Mouse (Mus musculus): ENCODE measurements around the gene Iqschfp.

Iqschfp gene

DNA sequence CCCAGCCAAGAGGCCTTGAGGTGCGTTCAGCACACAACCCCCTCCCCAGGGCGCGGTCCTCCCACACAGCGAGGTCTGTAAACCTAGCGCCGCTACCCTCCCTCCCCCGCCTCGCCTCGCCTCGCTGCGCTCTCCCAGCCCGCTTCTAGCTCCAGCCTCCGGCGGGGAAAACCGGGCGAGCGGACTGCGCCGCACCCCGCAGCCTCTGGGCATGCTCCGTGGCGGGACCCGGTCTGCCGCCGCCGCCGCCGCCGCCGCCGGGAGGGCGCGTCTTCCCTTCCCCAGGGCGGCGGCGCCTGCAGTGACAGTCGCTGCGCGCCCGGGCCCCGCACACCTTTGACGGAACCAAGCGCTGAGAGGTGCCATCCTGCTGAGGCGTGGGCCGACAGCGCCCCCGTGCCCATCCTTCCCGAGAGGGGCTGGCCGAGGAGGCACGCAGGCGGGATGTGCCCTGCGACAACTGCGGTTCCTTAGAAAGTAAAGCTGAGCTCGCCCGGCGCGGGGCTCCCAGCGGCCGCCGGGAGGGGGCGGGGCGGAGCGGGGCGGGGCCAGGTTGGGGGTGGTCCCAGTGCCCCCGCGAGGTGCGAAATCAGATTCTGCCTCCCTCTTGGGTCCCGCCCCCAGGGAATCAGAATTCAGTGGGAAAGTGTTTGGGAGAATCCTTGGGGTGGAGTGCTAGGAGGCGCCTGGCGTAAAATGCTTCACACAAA is 601.7 kb downstream of the Iqschfp start:
- DNase-seq (ENCODE audit: low spot score), result no peak

DNA sequence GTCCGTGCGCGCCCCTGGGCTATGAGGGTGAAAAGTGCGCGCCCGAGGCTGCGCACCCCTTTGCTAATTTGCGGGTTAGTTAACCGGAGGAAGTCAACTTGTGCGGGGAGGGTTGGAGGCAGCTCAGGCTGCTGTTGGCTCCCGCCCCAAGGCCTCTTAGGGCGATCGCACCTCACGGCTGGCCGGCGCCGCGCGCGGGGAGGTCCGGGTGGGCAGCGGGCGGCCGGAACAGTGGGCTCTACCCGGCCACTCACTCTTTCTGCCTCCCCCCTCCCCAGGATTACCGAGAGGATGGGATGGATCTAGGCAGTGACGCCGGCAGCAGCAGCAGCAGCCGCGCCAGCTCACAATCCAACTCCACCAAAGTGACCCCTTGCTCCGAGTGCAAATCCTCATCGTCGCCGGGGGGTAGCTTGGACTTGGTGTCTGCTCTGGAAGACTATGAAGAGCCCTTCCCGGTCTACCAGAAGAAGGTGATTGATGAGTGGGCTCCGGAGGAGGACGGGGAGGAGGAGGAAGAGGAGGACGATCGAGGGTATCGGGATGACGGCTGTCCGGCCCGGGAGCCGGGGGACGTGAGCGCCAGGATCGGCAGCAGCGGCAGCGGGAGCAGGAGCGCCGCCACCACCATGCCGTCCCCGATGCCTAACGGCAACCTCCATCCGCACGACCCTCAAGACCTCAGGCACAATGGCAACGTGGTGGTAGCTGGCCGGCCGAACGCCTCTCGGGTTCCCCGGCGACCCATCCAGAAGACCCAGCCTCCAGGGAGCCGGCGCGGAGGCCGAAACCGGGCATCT is 602.5 kb downstream of the Iqschfp start:
- DNase-seq (ENCODE audit: low spot score), result no peak

DNA sequence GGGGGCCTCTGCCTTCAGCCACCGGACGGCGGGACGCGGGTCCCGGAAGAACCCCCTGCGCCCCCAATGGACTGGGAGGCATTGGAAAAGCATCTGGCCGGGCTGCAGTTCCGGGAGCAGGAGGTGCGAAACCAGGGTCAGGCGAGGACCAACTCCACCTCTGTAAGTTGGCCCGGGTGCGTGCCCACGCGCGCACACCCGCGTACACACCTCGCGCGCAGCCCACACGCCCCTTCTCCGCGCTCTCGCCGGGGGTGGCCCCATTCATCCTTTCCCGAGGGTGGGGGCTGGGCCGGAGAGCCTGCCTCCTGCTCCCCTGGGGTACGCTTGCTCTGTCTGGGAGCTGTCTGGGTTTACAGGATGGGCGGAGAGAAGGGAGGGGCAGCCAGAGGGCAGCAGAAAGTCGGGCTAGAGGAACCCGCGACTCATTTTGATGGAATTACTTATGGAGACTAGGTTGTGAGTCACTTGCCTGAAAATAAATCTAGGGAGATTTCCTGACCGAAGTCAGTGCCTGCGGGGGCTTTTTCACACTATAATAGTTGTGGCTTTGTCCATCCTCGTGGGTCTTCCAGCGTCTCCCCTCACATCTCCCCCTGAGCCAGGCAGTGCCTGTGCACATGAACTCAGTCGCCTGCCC is 603.2 kb downstream of the Iqschfp start:
- DNase-seq (ENCODE audit: low spot score), result no peak

DNA sequence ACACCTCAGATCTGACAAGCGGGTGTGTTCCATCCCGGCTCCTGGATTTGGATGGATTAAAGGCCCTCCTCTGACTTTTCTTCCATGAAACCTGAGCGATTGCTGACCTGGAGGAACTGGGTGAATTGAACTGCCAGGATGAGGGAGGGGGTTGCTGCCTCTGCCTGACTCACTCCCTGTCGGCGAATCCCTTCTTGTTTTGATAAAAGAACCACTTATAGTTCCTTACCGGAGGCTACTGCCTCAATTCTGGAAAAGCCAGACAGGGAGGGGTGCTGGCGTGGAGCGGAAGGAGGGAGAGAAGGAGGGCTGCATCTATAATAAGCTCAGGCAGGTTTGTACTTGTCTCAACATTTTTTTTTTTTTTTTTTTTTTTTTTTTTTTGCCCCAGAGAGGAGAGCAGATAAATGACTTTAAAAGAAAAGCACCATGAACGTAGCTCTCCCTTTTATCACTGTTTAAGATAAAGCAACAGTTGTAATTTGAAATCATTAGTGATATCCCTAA is 603.8 kb downstream of the Iqschfp start:
- DNase-seq (ENCODE audit: low spot score), result no peak

DNA sequence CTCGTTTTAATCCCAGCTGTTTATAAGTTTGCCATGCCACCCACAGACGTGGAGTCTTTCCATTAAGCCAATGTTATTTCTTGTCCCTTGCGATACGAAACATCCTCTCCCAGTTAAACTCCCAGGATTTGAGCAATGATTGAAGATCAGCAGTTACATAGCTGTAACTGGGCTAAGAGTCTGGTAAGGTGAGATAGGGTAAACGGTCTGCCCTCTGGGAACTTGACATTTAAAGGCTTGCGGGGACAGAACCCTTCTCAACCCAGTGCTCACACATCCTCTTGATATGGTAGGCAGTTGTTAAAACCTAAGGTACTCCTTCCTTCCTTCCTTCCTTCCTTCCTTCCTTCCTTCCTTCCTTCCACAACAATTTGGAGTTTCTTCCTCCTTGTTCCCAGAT is 604.5 kb downstream of the Iqschfp start:
- no peak for DNase-seq (ENCODE audit: low spot score)

DNA sequence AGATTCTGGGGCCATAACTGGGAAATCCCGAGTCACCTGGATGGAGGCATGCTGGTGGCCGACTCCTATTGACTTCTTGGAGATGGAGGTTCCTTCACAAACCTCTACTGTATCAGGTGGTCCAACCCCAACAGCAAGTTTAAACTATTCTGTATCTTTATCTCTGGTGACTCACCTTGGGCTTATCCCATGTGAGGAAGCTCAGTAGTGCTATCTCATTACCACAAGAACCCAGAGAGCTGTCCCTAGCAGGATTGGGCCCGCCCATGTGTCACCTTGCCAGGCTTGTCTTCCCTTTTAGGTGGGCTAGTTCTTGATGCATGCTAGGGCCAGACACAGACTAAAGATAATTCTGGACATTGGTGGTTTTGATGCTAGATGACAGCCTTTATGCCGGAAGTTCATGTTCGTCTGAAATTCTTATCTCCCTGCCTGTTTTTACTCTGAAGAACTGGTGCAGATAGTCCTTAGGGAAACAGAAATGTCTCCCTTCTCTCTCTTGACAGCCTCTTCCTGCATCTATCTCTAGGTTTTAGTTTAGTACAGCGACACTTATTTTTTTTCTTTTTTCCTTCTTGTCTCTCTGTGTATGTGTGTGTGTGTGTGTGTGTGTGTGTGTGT is 607.6 kb downstream of the Iqschfp start:
- DNase-seq (ENCODE audit: low spot score), result no peak

GRCm38 (mm10) chr3:68504838-68505237 is 612.8 kb downstream of the Iqschfp start:
- no peak for DNase-seq (ENCODE audit: low spot score)

DNA sequence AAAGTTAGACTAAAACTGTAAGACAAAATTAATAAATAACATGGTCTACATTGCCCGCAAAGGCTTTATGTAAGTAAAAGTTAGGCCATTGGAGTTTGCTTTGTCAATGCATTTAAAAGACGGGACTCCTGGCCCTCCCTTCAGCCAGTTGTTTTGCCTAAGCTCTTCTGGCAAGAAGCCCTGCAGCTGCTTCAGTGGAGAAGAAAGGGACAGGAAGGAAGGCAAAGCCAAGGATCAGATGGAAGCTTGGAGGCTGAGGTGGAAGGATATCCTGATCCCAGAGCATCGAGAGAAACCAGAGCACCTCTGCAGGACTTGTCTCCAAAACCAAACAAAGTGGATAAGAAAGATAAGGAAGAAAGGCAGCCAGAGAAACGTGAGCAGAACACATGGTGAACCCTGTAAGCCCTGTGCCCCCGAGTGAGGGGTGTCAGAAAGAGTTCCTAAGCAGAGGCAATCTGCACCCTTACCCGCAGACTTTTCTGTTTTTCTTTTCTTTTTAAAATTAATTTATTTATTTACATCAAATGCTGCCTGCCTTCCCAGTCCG is 614.8 kb downstream of the Iqschfp start:
- DNase-seq (ENCODE audit: low spot score), result no peak

DNA sequence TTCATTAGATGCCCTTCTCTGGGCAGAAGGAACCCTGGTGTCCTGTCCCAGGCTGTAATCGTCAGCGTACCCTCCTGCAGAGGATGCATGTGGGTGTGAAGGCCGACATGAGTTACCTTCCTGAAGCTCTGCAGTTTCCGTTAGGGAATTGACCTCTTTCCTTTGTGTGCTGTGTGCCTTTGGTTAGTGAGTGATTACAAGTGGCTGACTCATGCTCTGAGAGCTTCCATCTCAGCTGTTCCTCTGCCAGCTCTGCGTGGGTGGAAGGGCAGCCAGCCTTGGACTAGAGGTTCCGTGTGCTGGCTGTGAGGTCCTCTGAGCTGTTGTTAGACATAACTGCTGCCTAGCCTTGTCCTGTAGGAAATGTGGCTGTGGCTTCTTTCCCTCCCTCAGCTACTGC is 616.6 kb downstream of the Iqschfp start:
- DNase-seq (ENCODE audit: low spot score), result peak; percentile 49

GRCm38 (mm10) chr3:68510872-68511271 is 618.8 kb downstream of the Iqschfp start:
- no peak for DNase-seq (ENCODE audit: low spot score)

DNA sequence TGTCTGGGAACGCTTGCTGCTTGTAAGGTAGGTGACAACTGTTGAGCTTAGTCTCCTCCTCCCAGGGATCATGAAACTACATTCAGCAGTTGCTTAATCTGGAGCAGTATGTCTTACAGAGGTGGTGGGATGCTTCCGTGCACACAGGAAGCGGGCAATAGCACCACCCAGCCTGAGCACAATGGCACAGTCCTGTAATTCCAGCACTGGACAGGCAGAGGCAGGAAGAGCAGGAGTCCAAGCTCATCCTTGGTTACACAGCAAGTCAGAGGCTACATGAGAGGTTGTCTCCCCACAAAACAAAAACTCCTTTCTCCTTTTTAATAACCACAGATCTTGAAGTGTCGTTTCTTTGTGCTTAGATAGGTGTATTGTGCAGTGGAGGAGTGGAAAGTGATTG is 619.7 kb downstream of the Iqschfp start:
- no peak for DNase-seq (ENCODE audit: low spot score)

DNA sequence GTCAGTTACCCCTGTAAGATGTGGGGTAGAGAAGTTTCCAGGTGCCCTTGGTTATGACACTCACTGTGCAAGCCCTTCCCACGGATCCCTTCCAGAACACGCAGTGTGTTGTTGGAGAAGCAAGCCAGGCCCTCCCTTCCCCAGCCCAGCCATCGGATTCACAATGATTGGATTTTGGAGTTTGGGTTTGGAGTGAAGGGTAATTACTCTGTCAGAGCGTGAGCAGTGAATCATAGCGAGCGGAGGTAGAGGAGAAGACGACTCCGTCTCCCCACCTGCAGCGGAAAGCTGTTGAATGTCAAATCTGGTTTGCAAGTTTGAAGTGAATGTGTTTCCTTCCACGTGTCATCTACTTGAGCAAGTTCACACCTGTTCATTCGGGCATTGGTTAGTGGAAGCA is 620.3 kb downstream of the Iqschfp start:
- no peak for DNase-seq (ENCODE audit: low spot score)

DNA sequence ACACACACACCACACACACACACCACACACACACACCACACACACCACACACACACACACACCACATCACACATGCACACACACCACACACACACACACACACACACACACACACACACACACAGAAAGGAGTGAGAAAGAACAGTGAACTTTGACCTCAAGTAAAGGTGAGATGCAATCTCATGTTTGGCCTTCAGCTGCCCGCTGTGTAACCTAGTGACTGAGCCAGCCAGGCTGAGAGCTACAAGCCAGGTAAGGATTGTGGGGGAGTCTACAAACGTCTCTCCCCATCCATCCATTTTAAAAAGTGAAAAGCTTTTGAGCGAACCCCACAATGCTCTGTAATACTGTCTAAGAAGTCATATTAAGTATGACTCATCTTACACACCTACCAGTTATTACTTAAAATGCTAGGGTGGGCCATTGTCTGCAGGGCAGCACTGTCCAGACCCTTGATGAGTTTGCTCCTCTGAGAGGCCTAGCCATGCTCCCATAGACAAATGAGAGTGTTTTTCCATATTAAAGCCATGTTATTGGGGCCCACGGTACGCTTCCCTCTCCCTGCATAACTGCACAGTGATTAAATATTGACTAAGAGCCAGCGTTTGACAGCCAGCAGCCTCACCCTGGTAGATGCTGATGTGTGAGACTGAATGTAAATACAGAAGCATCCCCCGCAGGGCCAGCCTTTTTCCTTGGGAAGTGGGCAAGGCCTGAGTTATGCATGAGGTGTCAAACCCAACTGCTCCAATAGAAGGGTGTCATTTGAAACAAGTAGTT is 621.5 kb downstream of the Iqschfp start:
- DNase-seq (ENCODE audit: low spot score), result no peak

DNA sequence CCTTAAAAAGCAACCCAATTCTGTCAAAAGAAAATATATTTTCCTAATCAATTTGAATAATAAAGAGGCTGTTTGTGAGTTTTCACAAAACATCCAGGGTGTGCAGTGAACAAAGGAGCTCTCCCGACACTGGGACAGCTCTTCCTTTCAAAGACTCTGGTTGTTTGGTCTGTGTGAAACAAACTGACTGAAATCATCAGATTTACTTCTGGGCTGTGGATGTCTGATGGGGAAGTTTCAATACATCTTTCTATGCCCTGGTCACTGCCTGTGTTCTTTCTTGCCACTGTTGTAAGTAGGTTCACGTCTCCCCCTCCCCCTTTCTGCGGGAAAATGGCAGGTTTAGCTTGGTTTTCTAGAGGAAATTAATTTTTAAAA is 622.1 kb downstream of the Iqschfp start:
- no peak for DNase-seq (ENCODE audit: low spot score)

DNA sequence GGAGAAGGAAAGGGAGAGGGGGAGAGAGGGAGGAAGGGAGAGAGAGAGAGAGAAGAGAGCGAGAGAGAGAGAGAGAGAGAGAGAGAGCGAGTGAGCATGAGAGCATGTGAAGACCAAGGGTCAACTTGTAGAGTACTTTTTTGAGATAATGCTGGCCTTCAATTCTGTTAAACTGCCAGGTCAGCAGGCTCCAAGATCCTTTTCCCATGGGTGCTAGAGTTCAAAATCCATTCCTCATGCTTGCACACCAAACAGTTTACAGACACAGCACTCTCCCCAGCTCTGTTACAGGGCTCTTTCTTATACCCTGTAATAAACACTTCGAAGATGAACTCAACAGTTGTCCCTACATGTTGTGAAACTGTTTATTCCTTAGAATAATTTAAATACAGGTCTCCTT is 622.7 kb downstream of the Iqschfp start:
- no peak for DNase-seq (ENCODE audit: low spot score)

DNA sequence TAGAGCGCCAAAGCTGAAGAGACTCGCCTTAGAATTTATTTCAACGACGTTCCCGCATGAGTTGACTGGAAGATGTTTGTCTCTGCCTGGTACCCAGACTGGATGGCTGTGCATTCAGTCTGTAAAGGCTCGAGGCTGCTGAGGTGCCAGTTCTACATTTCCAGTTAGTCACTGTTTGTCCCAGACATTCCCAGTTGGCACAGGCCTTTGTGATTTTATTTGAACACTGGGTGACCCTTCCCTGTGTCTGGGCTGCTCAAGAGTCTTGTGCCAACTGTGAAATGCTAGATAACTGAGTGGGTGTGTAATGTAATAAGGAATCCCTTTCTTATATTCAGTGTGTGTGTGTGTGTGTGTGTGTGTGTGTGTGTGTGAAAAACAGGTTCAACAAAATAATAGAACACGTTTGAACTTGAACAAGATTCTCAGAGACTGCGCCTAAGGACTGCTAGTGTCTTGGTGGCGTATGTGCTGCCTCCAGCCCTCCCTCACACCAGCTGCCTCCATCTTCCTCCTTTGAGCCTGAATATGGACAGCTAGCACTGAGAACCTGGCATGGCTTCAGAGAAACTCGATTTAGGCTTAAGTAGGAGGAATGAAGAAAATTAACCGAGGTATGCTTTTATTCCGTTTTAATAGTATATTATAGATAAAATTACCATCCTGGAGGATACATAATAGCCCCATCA is 624.5 kb downstream of the Iqschfp start:
- DNase-seq (ENCODE audit: low spot score), result peak; percentile 17

- DNase-seq (ENCODE audit: low spot score), result no peak
Measured at GRCm38 (mm10) chr3:68517236-68517635, 625.2 kb downstream of the Iqschfp start.

DNA sequence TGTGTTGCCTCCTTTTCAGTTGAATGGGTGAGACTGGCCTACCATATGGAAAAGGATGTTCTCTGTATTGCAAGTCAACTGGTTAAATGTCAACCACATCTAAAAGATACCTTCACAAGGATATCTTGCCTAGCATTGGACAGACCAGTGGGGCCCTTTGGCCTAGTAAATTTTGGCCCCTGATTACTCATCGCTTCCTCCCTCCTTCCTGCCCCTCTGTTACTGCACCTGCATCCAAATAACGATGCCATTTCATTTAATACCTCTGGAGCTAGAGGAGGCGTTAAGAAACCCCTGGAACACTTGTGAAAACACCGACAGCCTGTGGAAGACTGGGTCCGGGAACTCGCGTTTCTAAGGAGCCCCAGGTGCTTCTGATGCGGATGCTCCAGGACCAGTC is 626.0 kb downstream of the Iqschfp start:
- no peak for DNase-seq (ENCODE audit: low spot score)

GRCm38 (mm10) chr3:68518586-68518985 is 626.6 kb downstream of the Iqschfp start:
- DNase-seq (ENCODE audit: low spot score), result no peak

GRCm38 (mm10) chr3:68525361-68525878 is 633.4 kb downstream of the Iqschfp start:
- no peak for DNase-seq (ENCODE audit: low spot score)

- no peak for DNase-seq (ENCODE audit: low spot score)
Measured at GRCm38 (mm10) chr3:68526416-68526815, 634.4 kb downstream of the Iqschfp start.
